Mouse (Mus musculus) kidney, adult 8-10 months (tissue): ENCODE measurements at regions not wholly inside any gene's neighbourhood (a gene's known extent, or its start where the extent isn't known, plus 50 kb on each side); places are given as distances from the start of the nearest gene placed in this dataset.

Experiments used
- DNase-seq, 2 experiments: peaks; one replicate each; pipeline ENCODE4 v3.0.0; 2022

- no peak for DNase-seq
These were observed 517.4 kb upstream of the Fam241a start for GRCm38 (mm10) chr3:128413481-128413880.

- DNase-seq: no peak
These were observed 516.0 kb upstream of the Fam241a start for GRCm38 (mm10) chr3:128412157-128412556.

DNA sequence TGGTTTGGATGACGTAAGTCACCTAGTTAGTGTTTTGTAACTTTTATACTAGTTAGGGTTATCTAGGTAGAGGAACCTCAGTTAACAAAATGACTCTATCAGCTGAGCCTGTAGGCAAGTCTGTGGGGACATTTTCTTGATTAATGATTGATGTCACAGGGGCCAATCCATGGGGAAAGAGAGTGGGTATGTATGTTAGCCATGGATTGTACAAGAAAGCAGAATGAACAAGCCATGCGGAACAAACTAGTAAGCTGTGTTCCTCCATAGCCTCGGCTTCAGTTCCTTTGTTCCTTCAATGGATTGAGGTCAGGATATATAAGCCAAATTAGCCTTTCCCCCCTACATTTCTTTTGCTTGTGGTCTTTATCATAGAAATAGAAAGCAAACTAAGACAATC is 498.7 kb upstream of the Fam241a start:
- DNase-seq: no peak

GRCm38 (mm10) chr3:128380579-128380978 is 484.5 kb upstream of the Fam241a start:
- DNase-seq: no peak

DNA sequence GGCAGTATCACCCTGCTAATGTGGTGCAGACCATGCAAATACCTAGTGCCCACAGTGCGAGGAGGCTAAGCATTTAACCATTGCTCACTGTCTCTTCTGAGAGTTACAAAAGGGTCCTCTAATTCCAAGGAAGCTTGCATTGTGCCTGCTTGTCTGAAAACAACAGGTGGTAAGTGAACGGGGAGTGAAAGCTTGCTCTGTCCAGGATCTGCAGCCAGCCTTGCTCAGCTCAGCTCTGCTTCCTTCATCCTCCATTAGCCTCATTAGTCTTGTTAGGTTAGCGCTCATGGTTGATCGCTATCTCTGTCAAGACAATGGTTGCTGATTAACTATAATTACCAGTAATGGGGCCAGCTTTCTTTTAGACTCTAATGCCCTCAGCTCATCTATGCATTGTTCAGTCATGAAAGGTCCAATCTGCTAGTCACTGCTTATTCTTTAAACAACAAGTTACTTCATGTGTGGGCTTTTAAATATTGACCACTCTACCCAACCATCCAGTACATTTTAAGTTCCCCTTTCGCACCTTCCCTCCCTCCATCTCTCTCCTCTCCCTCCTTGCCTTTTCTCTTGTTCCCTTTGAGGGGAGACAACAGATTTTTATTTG is 473.5 kb upstream of the Fam241a start:
- DNase-seq: no peak

DNA sequence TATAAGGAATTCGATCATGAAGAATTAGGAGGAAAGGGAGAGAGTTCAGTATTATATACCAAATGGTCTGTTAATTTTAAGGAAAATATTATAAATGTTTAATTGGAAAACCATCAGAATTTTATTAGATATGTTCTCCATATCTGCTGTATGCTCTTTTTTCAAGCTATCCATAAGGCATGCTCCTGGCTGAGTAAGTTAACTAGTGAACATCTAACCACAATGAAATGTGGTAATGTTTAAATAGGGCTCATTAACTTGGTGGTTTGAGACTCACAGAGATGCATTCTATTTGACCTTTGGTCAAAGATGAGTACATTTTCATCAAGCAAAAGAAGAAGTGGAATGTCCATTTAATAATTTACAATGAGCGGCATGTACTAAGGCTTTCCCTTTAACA is 466.2 kb upstream of the Fam241a start:
- DNase-seq: no peak

- DNase-seq: peak; percentile 28 to 35
These were observed 453.0 kb upstream of the Fam241a start for GRCm38 (mm10) chr3:128349123-128349522.

- peak in 1 of 2 experiments; percentile 4 for DNase-seq
These were observed 451.9 kb upstream of the Fam241a start for GRCm38 (mm10) chr3:128347782-128348574.

DNA sequence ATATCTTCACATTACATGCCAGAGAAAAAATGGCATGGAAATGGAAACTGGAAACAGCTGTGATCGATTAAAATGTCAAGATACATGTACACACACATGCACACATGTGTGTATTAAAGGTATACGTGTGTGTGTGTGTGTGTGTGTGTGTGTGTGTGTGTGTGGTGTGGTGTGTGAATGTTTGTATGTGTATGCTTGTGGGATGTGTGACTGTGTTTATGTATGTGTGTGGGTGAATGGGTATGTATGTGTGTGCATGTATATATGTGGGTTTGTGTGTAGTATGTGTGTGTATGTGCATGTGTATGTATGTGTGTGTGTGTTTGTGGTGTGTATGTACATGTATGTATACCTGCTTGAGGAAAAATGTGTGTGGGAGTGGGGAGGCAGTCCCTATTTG is 441.4 kb upstream of the Fam241a start:
- no peak for DNase-seq

GRCm38 (mm10) chr3:128337031-128337430 is 440.9 kb upstream of the Fam241a start:
- peak; percentile 79 to 84 for DNase-seq

DNA sequence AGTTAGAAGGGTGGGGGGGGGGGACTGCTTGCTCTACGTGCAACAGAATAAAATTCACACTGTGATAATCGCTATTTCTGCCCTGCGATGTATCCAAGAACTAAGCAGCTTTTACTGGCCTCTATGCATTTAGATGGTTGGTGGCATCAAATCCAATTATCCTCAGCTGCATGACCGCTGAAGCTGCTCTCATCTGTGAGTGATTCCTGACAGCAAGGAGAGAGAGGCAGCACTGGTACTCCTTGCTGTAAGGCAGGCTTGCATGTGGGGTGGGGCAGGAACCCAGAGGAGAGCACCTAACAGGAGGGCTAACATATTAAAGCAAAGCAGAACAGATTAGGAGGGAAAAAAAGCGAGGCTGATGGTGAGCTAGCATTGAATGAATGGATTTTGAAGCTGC is 431.6 kb upstream of the Fam241a start:
- no peak for DNase-seq

DNA sequence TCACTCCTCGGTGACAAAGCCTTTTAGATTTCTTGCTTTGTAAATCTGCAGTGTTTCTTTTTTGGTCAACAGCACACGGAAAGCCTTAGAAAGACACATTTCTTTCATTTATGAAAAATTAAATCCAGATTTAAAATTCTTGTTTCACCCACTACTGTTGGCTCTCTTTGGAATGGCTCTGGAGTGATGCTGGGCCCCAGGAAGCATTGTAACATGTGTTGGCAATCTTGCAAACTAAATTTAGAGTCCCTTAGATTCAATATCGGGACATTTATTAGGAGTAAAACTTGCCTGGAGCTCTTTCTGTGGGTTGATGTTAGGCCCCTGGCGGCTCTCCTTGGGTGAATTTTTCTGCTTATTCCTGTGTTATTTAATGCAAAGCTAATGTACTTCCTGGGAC is 405.2 kb upstream of the Fam241a start:
- DNase-seq: no peak

GRCm38 (mm10) chr3:128298110-128298509 is 402.0 kb upstream of the Fam241a start:
- no peak for DNase-seq

DNA sequence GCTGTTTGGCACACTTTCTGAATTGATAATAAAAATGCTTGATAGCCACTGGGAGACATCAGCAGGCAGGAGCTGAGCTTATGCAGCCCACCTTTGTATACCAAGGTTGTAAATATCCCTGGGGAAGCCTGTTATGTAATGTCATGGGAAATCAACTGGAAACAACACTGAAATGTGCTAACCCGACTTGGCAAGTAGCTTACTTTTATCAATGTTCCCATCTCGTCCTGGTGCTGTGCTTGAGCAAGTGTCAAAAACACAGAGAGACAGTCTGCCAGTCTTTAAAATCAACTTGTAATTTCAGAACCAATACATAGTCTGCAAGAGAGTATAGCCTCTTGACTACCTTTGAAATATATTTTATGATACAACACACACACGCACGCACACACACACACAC is 391.7 kb upstream of the Fam241a start:
- peak; percentile 8 to 56 for DNase-seq

DNA sequence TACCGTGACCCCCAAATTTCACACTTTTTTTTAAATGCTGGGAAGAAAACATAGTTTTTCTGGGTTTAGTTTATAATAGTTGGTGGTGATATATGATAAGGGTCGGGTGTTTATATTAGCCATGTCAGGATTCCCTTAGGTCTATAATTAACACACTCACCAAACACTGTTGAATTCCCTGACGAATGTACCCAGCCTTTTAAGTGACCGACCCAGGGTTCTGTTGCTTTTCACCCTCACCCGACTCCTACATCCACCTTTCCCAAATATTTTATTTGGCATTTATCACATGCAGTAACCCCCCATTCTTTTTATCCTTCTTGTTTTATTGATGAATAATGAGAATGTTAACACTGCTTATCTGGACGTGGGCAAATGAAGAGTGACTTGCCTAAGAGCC is 389.1 kb upstream of the Fam241a start:
- DNase-seq: no peak

DNA sequence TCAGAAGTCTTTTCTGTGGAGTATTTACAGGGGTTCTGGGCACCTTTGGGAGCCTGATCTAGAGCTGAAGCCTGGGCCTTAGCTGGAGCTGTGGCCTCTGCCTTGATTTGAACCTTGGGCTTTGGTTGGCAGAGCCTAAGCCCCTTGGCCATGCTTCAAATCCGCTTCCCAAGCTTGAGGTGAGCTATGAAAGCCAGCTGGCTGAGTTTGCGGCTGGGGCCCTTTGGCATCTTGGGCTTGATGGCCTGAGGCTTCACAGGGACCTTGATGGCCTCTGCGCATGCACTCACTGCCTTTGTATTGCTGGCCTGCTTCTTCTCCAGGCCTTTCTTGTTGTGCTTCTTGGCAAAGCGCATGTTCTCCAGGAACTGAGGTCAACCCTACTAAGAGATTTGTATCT is 384.5 kb upstream of the Fam241a start:
- DNase-seq: no peak

DNA sequence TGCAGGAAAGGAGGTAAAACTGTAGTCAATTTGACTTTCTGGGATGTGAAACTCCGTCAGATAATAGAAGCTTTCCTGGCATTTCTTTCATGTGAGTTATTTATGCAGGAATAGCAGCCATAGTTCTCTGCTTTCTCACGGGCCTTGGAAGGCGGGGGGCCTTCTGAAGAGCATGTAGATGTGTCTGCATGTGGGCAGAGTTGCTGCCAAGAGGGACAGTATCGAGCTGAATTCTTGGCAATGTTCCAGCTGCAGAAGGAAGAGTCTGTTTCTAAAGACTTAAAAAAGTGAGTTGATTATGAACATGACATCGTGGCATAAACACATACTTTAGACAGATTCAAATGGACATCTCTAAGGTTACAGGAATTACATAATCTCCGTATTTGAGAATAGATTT is 374.5 kb upstream of the Fam241a start:
- no peak for DNase-seq

DNA sequence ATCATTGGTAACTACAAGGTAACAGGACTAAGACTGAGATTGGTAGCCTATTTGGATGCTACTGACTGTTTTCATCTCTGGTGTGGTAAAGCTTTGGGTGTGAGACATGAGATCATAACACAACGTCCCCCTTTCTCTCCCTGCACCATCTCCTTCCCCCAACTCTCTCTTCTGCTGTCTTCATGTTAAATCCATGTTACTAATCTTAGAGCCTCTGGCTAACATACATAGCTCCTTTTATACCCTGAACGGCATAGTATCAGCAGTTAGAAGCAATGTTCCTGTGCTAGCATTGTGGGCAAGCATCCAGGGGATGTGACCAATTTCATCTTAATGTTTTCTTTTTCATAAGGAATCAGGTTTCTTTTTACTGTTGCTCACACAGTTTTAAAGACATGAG is 365.1 kb upstream of the Fam241a start:
- no peak for DNase-seq

- DNase-seq: no peak
These were observed 351.7 kb upstream of the Fam241a start for GRCm38 (mm10) chr3:128247816-128248215.

GRCm38 (mm10) chr3:128239813-128240421 is 343.8 kb upstream of the Fam241a start:
- DNase-seq: no peak

GRCm38 (mm10) chr3:128230390-128230789 is 334.3 kb upstream of the Fam241a start:
- DNase-seq: no peak

- peak in 1 of 2 experiments; percentile 10 for DNase-seq
These were observed 330.9 kb upstream of the Fam241a start for GRCm38 (mm10) chr3:128226930-128227585.

- peak; percentile 58 to 70 for DNase-seq
These were observed 330.4 kb upstream of the Fam241a start for GRCm38 (mm10) chr3:128226503-128226902.

DNA sequence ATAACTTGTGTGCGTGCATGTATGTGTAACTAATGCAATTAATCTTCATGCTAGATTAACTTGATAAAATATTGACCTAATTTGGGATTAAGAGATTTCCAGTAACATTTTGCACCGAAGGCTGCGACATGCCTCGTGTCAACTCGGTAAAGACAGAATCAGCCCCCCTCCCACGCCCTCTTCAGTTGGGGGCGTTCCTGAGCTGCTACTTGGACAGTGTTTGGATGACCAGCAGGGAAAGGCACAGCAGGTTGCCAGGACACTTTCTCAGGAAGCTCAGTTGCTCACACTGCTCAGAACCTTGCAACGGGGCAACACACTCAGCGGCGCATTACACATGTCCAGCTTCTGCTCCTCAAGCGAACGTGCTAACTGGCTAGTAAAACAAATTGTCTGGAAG is 326.2 kb upstream of the Fam241a start:
- peak in 1 of 2 experiments; percentile 8 for DNase-seq
